12 mouse cellular contexts compared by ENCODE assay signal in genomic region chr19:42539414-42540189, GRCm38 (mm10). TPM values are rescaled to one million over a fixed set of nuclear protein-coding genes. Genes with fewer than 3 reads are reported as not detected.
A peak's percentile ranks its signal among the peaks of the same experiment; 100 is the strongest.
DNase-seq lines count a peak whose midpoint lies in the region; ATAC-seq and TF ChIP-seq lines count a peak whose summit lies in the region.
"Had no signal": no experiment of that assay in that cellular context is flagged by ENCODE, and none has a peak within 500 bp of the region (broad histone marks: within the 10 kb centered on the region; RNA-seq: fewer than 3 reads in every experiment).

No protein-coding gene starts in this region.

- H3K4me3 ChIP-seq in kidney, postnatal 0 days (replicated peaks; ENCODE audit: low read depth, low read length), result no peak overlapping the region
- no peak overlapping the region for H3K4me3 ChIP-seq in kidney, embryonic 14.5 days (ENCODE audit: low read length)
- H3K4me3 ChIP-seq in brown adipose tissue, adult 24 weeks (ENCODE audit: insufficient read depth, low read depth, low read length), result no peak overlapping the region
- H3K4me3 ChIP-seq: forebrain, embryonic 12.5 days; midbrain, embryonic 12.5 days had no signal

- no peak overlapping the region for H3K9ac ChIP-seq in kidney, postnatal 0 days (ENCODE audit: low read depth, low read length)
- H3K9ac ChIP-seq in kidney, embryonic 14.5 days (ENCODE audit: low read depth, low read length), result no peak overlapping the region
- H3K9ac ChIP-seq: forebrain, embryonic 12.5 days; midbrain, embryonic 12.5 days had no signal

- H3K4me1 ChIP-seq in kidney, postnatal 0 days (replicated peaks; ENCODE audit: insufficient read depth, low read length), result peaks cover 11% of the 10 kb centered on the region; the same call in 1 of the 2 replicates
- H3K4me1 ChIP-seq in kidney, embryonic 14.5 days (ENCODE audit: control insufficient read depth, insufficient read depth, low read length), result peaks cover 3% of the 10 kb centered on the region; the same call in 1 of the 2 replicates
- peaks cover 13% of the 10 kb centered on the region for H3K4me1 ChIP-seq in brown adipose tissue, adult 24 weeks (ENCODE audit: control insufficient read depth, insufficient read depth, insufficient read length, low read length)
- H3K4me1 ChIP-seq: forebrain, embryonic 12.5 days had no signal

- no peak overlapping the region for H3K27ac ChIP-seq in kidney, postnatal 0 days
- no peak overlapping the region for H3K27ac ChIP-seq in kidney, embryonic 14.5 days (ENCODE audit: low read depth, low read length)
- H3K27ac ChIP-seq in brown adipose tissue, adult 24 weeks (replicated peaks; ENCODE audit: low read depth, low read length), result peak overlapping the region; percentile 32
- H3K27ac ChIP-seq: forebrain, embryonic 12.5 days; midbrain, embryonic 12.5 days had no signal

- WGBS in kidney, postnatal 0 days, result 67% methylated on average over 7 of the region's 7 CpGs
- WGBS in kidney, embryonic 14.5 days, result 76% methylated on average over 7 of the region's 7 CpGs

- no peak for ATAC-seq in kidney, postnatal 0 days (replicated peaks; ENCODE audit: low FRiP score, low read depth)
- no peak for ATAC-seq in kidney, embryonic 14.5 days (ENCODE audit: low FRiP score, low TSS enrichment)
- ATAC-seq in megakaryocyte, adult 5-6 weeks (ENCODE audit: poor library complexity, severe bottlenecking), result peak; percentile 91

- H3K36me3 ChIP-seq in kidney, postnatal 0 days (ENCODE audit: insufficient read depth, low read length), result no peaks in the 10 kb centered on the region
- no peaks in the 10 kb centered on the region for H3K36me3 ChIP-seq in kidney, embryonic 14.5 days (ENCODE audit: control insufficient read depth, insufficient read depth, low read length)
- H3K36me3 ChIP-seq: forebrain, embryonic 12.5 days; midbrain, embryonic 12.5 days had no signal

- H3K27me3 ChIP-seq in kidney, postnatal 0 days (ENCODE audit: insufficient read depth, low read length), result no peaks in the 10 kb centered on the region
- H3K27me3 ChIP-seq in kidney, embryonic 14.5 days (ENCODE audit: control insufficient read depth, insufficient read depth, low read length), result no peaks in the 10 kb centered on the region
- H3K27me3 ChIP-seq: forebrain, embryonic 12.5 days; midbrain, embryonic 12.5 days had no signal

- H3K4me2 ChIP-seq in kidney, postnatal 0 days (ENCODE audit: low read length), result no peak overlapping the region
- H3K4me2 ChIP-seq in kidney, embryonic 14.5 days (replicated peaks; ENCODE audit: low read depth, low read length), result no peak overlapping the region
- H3K4me2 ChIP-seq: forebrain, embryonic 12.5 days; midbrain, embryonic 12.5 days had no signal

- DNase-seq in kidney, postnatal 0 days (ENCODE audit: low spot score), result peak; percentile 53
- DNase-seq in heart, adult 9 months (ENCODE audit: low spot score in 2 of 2), result peak; percentile 64 to 74
- no peak for DNase-seq in cerebellum, postnatal 14 days
- no peak for DNase-seq in left cerebral cortex, adult 11 months (ENCODE audit: low spot score)
- no peak for DNase-seq in kidney, adult 18-20 months
- DNase-seq: layer of hippocampus, postnatal 36 days; thymus, postnatal 36 days had no signal

- TF ChIP-seq CTCF in kidney, postnatal 0 days (IDR thresholded peaks at IDR 0.05; ENCODE audit: low read depth), result no peak

- H3K9me3 ChIP-seq in kidney, postnatal 0 days (replicated peaks; ENCODE audit: low read length), result no peaks in the 10 kb centered on the region
- no peaks in the 10 kb centered on the region for H3K9me3 ChIP-seq in kidney, embryonic 14.5 days (ENCODE audit: control insufficient read depth, low read length)
- H3K9me3 ChIP-seq: forebrain, embryonic 12.5 days; midbrain, embryonic 12.5 days had no signal

RNA-seq across cellular contexts. Expression of gene R3hcc1l, which starts 21.0 kb away (rescaled TPM):
- polyA plus RNA-seq in kidney, postnatal 0 days (2015; fragmentation: Nextera tagmentation; extraction: Ambion mirVana), result 20.1 and 21.2 TPM in 2 replicates
- polyA plus RNA-seq in kidney, embryonic 14.5 days (2014; fragmentation: Nextera tagmentation; extraction: Ambion mirVana), result 18.3 and 22.7 TPM in 2 replicates
- 8.4 and 10.4 TPM in 2 replicates for polyA plus RNA-seq in brown adipose tissue, adult 24 weeks (2012; ENCODE audit: insufficient read depth, insufficient read length, missing spikeins)
- total RNA-seq in megakaryocyte, adult 5-6 weeks (2015), result 30.8 and 38.5 TPM in 2 replicates
- 40.5 and 49.2 TPM in 2 replicates for total RNA-seq in megakaryocyte, adult 5-6 weeks (2017)

Comparison
In these comparisons a context has a peak if more than half of its experiments do, and no peak if none do; other contexts are left out.
1. DNase-seq: peak in kidney, postnatal 0 days (single experiment) and heart, adult 9 months (2 of 2); none in cerebellum, postnatal 14 days (0 of 2), left cerebral cortex, adult 11 months (single experiment) and kidney, adult 18-20 months (single experiment).